Mouse (Mus musculus) stomach, postnatal 0 days (tissue): Measurements from ENCODE around the gene Uqcrq. TPM values are rescaled to one million over a fixed set of nuclear protein-coding genes. Genes with fewer than 3 reads are reported as not detected.

ENCODE experiments used
- ATAC-seq: fragments of 200-750 bp; cut with Nextera tagmentation; 2 replicates; pipeline ENCODE4 v1.8.0; 2017; ENCODE audit not compliant: low FRiP score, low TSS enrichment
- DNase-seq: peaks from one replicate; pipeline ENCODE4 v3.0.0-alpha.2; 2016; ENCODE audit warnings: low spot score
- H3K27ac ChIP-seq: fragments of 300-500 bp; sonication (generic); replicated peaks from 2 replicates; pipeline ENCODE4 v1.5.1; 2014; ENCODE audit warnings: mild to moderate bottlenecking, control low read depth
- H3K27me3 ChIP-seq: fragments of 300-500 bp; sonication (generic); 2 replicates; pipeline ENCODE4 v1.6.1; 2014; ENCODE audit warnings: low read length; ENCODE audit not compliant: control insufficient read depth, insufficient read depth
- H3K36me3 ChIP-seq: fragments of 300-500 bp; sonication (generic); 2 replicates; pipeline ENCODE4 v1.6.1; 2014; ENCODE audit warnings: low read length, mixed read lengths; ENCODE audit not compliant: control insufficient read depth, insufficient read depth
- H3K4me1 ChIP-seq: fragments of 300-500 bp; sonication (generic); replicated peaks from 2 replicates; pipeline ENCODE4 v1.6.1; 2014; ENCODE audit warnings: antibody characterized with exemption; ENCODE audit not compliant: control insufficient read depth, insufficient read depth
- H3K4me2 ChIP-seq: fragments of 300-500 bp; sonication (generic); replicated peaks from 2 replicates; pipeline ENCODE4 v1.6.1; 2014; ENCODE audit warnings: low read depth, mild to moderate bottlenecking, control low read depth, moderate library complexity
- H3K4me3 ChIP-seq: fragments of 300-500 bp; sonication (generic); 2 replicates; pipeline ENCODE4 v1.5.1; 2014; ENCODE audit warnings: low read depth, low read length, control low read depth
- H3K9ac ChIP-seq: fragments of 300-500 bp; sonication (generic); 2 replicates; pipeline ENCODE4 v1.6.1; 2014; ENCODE audit warnings: mild to moderate bottlenecking, low read length, control low read depth, mixed read lengths
- H3K9me3 ChIP-seq: fragments of 300-500 bp; sonication (generic); 2 replicates; pipeline ENCODE4 v1.6.1; 2016; ENCODE audit warnings: low read length; ENCODE audit not compliant: control insufficient read depth
- CTCF ChIP-seq: IDR thresholded peaks from 2 replicates; pipeline ENCODE4 v1.5.1; 2016; ENCODE audit warnings: antibody characterized with exemption, low read depth, mild to moderate bottlenecking, moderate library complexity
- EP300 ChIP-seq: optimal IDR thresholded peaks from 2 replicates; pipeline ENCODE3; 2016; ENCODE audit warnings: antibody characterized with exemption
- WGBS: fragments of 180-500 bp; shearing (Covaris S2); extraction: QIAGEN DNeasy Blood & Tissue Kit; methylation state at CpG from one replicate; pipeline ENCODE4 v1.1.7; 2014; 5-methylcytosine and 5-hydroxymethylcytosine counted together
- polyA plus RNA-seq: library from polyadenylated mRNA; unstranded; fragments of >200 nt; fragmentation: Nextera tagmentation; extraction: Ambion mirVana; gene quantifications from 2 replicates; pipeline ENCODE4 v1.2.1, GENCODE M21; 2015

Gene Uqcrq
- 903 and 973 TPM in 2 replicates for polyA plus RNA-seq

DNA sequence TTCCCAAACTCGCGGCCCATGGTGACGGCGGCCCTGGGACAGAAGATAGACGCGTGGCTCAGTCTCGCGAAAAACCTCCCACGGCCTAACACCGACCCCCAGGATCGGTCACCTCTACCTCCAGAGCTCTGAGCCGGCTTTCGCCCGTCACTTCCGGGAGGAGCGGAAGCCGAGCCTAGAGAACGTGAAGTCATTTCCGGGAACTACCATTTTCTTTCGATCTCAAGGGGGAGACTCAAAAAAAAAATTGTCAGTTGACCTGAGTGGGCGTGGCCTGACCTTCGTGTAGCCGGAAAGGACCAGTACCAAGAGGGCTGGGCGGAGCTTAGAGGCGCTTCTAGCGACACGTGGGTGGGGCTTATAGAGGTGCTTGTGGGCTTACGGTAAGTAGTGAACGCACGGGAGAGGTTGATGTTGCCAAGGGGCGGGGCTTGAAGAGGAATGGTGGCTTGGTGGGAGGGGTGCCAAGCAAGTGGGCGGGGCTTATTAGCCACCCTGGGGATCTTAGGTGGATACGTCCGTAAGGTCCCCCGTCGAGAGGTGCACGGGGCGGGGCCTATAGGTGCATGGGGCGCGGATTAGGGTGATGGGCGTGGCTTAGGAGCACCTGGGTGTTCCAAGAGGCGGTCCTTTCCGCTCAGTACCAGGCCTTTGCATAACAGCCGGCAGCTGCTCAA is at the start of gene Uqcrq, which contains the start of gene Gdf9:
Gene Uqcrq, minus strand, starts transcription at position 162 of the 677 bp plus-strand sequence.
Gene Gdf9, plus strand, starts transcription at position 354 of the 677 bp plus-strand sequence.
- H3K27ac ChIP-seq, result peak within 1 kb of the TSS; percentile 90
- H3K9ac ChIP-seq, result peak within 1 kb of the TSS; percentile 87
- peak within 1 kb of the TSS; percentile 80 for H3K4me3 ChIP-seq
- peak; percentile 94 for ATAC-seq
- H3K4me2 ChIP-seq, result peak within 1 kb of the TSS; percentile 88
- H3K4me1 ChIP-seq, result no peaks in the 10 kb centered on the region; the same call in 1 of the 2 replicates
- TF ChIP-seq EP300 (peak; percentile 69), CTCF (no peak)
- under 1% methylated on average over 44 of the region's 44 CpGs for WGBS
- no peaks in the 10 kb centered on the region for H3K36me3 ChIP-seq
- DNase-seq, result peak; percentile 100
- H3K9me3 ChIP-seq, result no peaks in the 10 kb centered on the region
- H3K27me3 ChIP-seq, result no peaks in the 10 kb centered on the region

DNA sequence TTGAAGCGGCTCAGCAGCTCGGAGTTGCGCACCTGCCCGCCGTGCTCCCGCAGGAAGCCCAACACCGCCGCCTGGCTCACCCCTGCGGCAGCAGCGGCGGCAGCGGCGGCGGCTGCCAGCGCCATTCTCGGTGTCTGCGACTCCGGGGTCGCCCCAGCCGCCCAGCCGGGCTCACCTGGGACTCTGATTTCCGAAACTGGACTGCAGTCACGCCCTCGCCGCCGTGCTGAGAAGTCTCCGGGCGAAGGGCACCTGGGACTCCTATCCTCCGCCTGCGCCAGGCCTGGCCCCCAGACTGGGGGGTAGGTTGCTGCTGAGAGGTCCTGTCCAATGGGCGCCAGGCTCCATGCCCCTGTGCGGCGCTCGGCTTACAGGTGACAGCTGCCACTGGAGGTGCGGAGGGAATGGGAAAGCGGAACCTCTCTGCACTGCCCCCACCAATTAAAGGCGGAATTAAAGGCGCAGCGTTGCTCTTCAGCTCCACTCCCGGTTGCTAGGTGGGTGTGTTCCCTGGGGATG is 49.2 kb upstream of the Uqcrq start, which contains the start of the genes Gm9945 and Sowaha:
Gene Gm9945, plus strand, starts transcription at position 384 of the 519 bp plus-strand sequence.
Gene Sowaha, minus strand, starts transcription at position 492 of the 519 bp plus-strand sequence.
- no peaks in the 10 kb centered on the region for H3K4me1 ChIP-seq
- peak within 1 kb of the TSS; percentile 76 for H3K4me2 ChIP-seq
- H3K9ac ChIP-seq, result peak within 1 kb of the TSS; percentile 51
- 4% methylated on average over 37 of the region's 40 CpGs for WGBS
- peak within 1 kb of the TSS; percentile 47 for H3K4me3 ChIP-seq
- H3K27me3 ChIP-seq, result peaks cover 15% of the 10 kb centered on the region
- no peaks in the 10 kb centered on the region for H3K9me3 ChIP-seq
- TF ChIP-seq EP300, result no peak
- peak; percentile 42 for TF ChIP-seq CTCF
- peak; percentile 61 for ATAC-seq
- H3K36me3 ChIP-seq, result no peaks in the 10 kb centered on the region
- H3K27ac ChIP-seq, result no peak within 1 kb of the TSS
- DNase-seq, result peak; percentile 68

DNA sequence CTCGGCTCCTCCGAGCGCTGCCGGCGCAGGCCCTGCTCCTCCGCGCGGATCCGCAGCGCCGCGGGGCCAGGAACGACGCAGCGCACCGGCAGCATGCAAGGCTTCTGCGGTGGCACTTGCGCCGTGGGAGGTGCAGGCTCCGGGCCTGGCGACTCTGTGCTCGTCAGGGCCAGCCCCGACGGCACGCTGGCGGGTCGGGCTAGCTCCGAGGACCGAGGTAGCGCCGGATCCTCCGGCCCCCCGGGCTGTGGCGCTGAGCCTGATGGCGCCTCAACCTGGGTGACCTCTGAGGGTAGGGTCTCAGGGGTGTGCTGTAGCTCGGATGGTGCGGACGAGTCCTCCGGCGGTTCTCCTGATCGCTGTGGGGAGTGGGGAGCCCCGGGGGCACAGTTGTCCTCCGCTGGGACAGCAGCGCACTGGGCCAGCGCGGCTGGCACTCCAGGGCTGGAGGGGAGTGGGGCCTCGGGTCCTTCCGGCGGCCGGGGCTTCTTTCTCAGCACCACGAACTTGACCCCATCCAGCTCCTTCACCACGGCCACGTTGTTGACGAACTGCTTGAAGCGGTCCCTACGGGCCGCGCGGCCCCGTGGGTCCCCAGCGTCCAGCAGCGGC is 48.6 kb upstream of the Uqcrq start:
- 0 out of 2 replicates have a peak, but pooled peaks have one; percentile 27 for ATAC-seq
- TF ChIP-seq CTCF (no peak), EP300 (no peak)
- Histone ChIP-seq H3K9me3 (no peaks in the 10 kb centered on the region), H3K36me3 (no peaks in the 10 kb centered on the region), H3K27ac (no peak overlapping the region), H3K9ac (peak overlapping the region; percentile 51), H3K27me3 (peaks cover 17% of the 10 kb centered on the region), H3K4me2 (peak overlapping the region; percentile 76), H3K4me1 (no peaks in the 10 kb centered on the region), H3K4me3 (peak overlapping the region; percentile 47)
- 2% methylated on average over 62 of the region's 62 CpGs for WGBS
- no peak for DNase-seq

DNA sequence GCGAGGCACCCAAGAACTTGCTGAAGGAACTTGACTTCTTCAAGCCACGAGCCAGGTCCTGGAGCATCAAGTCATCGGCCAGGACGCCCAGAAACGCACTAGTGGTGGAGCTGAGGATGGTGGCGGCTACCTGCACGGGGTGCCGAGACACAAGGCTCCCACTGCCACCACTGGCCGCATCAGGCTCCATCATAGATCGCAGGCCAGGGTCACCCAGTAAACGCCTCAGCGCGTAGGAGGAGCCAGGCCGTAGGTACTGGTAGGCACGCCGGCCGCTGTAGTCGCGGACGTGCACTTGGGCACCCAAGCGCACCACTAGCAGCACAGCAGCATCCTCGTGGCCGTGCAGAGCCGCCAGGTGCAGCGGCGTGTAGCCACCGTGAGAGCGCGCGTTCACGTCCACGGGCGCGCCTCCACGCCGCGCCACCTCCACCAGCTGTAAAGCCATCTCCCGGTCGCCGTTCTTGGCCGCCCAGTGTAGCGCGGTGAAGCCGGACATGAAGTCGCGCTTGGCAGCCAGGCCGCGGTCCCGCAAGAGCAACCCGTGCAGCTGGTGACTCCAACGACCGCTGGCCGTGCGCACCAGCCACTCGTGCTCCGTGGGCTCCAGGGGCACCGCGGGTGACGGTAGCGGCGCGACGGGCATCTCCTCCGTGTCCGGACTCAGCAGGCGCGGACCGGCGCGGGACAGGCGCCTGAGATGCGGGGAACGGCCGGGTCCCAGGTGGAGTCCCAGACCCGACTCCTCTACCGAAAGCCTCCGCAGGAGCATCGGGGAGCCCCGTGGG is 47.9 kb upstream of the Uqcrq start:
- Histone ChIP-seq H3K36me3 (no peaks in the 10 kb centered on the region), H3K9ac (peak overlapping the region; percentile 18; the same call in 1 of the 2 replicates), H3K27ac (no peak overlapping the region), H3K4me1 (no peaks in the 10 kb centered on the region), H3K9me3 (no peaks in the 10 kb centered on the region), H3K4me3 (peak overlapping the region; percentile 47), H3K27me3 (peaks cover 17% of the 10 kb centered on the region), H3K4me2 (peak overlapping the region; percentile 76)
- DNase-seq (no peak), ATAC-seq (0 out of 2 replicates have a peak, but pooled peaks have one; percentile 29)
- 6% methylated on average over 79 of the region's 79 CpGs for WGBS
- no peak for TF ChIP-seq CTCF

DNA sequence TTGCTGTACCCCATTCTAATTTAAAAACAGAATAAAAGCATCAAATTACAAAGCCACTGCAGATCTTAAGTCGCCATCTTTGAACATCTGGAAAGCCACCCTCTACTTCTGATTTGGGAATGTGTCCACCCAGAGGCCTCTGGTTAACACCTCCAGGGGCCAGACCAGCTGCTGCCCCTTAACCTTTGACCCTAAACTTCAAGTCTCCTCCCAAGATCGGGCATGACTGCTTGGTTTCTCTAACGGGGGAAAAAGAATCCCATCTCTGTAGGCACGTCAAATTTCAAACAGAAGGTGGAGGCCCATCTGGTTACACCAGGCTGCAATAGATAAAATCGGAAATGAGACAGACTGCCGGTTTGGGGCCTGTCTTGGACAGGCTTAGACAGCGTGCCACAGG is 47.2 kb upstream of the Uqcrq start:
- Histone ChIP-seq H3K4me1 (no peaks in the 10 kb centered on the region), H3K9ac (no peak overlapping the region), H3K9me3 (no peaks in the 10 kb centered on the region), H3K4me3 (no peak overlapping the region), H3K27me3 (peaks cover 17% of the 10 kb centered on the region), H3K27ac (no peak overlapping the region), H3K4me2 (no peak overlapping the region), H3K36me3 (no peaks in the 10 kb centered on the region)
- ATAC-seq, result no peak
- DNase-seq, result no peak
- TF ChIP-seq CTCF, result no peak
- TF ChIP-seq EP300, result no peak
- WGBS, result 55% methylated on average over 7 of the region's 7 CpGs
